Comparison of ENCODE assay signal across 9 mouse cellular contexts in genomic region chr12:80061810-80062209, GRCm38 (mm10). TPM values are rescaled to one million over a fixed set of nuclear protein-coding genes. Genes with fewer than 3 reads are reported as not detected.
DNase-seq lines count a peak whose midpoint lies in the region; ATAC-seq and TF ChIP-seq lines count a peak whose summit lies in the region.
"Had no signal": no experiment of that assay in that cellular context is flagged by ENCODE, and none has a peak within 500 bp of the region (broad histone marks: within the 10 kb centered on the region; RNA-seq: fewer than 3 reads in every experiment).

No protein-coding gene starts in this region.

- no peaks in the 10 kb centered on the region for H3K36me3 ChIP-seq in CH12.LX (replicated peaks in 1 of 2; ENCODE audit: control insufficient read depth in 1 of 2, insufficient read depth in 1 of 2, low read length in 1 of 2)
- no peaks in the 10 kb centered on the region for H3K36me3 ChIP-seq in embryonic facial prominence, embryonic 10.5 days (replicated peaks)
- no peaks in the 10 kb centered on the region for H3K36me3 ChIP-seq in heart, embryonic 12.5 days
- no peaks in the 10 kb centered on the region for H3K36me3 ChIP-seq in limb, embryonic 12.5 days

- no peak overlapping the region for H3K9ac ChIP-seq in CH12.LX (ENCODE audit: insufficient read depth, low read depth)
- no peak overlapping the region for H3K9ac ChIP-seq in heart, embryonic 12.5 days
- H3K9ac ChIP-seq in limb, embryonic 12.5 days (replicated peaks), result no peak overlapping the region

- no peak for DNase-seq in CH12.LX (ENCODE audit: extremely low read depth)
- DNase-seq in embryonic facial prominence, embryonic 10.5 days (ENCODE audit: low spot score), result no peak
- DNase-seq in cerebellum, postnatal 4 days (ENCODE audit: low spot score in 2 of 2), result no peak
- DNase-seq in testis, postnatal 14 days (ENCODE audit: low spot score), result no peak
- no peak for DNase-seq in layer of hippocampus, adult 8-10 months (ENCODE audit: low spot score in 2 of 2)

- 24% methylated on average over 5 of the region's 5 CpGs for WGBS in embryonic facial prominence, embryonic 10.5 days
- WGBS in heart, embryonic 12.5 days, result 3% methylated on average over 5 of the region's 5 CpGs
- 24% methylated on average over 5 of the region's 5 CpGs for WGBS in limb, embryonic 12.5 days

- no peak overlapping the region for H3K4me3 ChIP-seq in CH12.LX (replicated peaks in 1 of 3; ENCODE audit: low read depth in 2 of 3, low read length in 2 of 3, poor library complexity in 1 of 3)
- H3K4me3 ChIP-seq in embryonic facial prominence, embryonic 10.5 days, result peak overlapping the region; percentile 31
- H3K4me3 ChIP-seq in heart, embryonic 12.5 days, result no peak overlapping the region
- no peak overlapping the region for H3K4me3 ChIP-seq in limb, embryonic 12.5 days (replicated peaks)

- no peak overlapping the region for H3K4me2 ChIP-seq in CH12.LX (ENCODE audit: insufficient read depth, low read depth, poor library complexity, severe bottlenecking)
- peak overlapping the region; percentile 33; the same call in 1 of the 2 replicates for H3K4me2 ChIP-seq in heart, embryonic 12.5 days
- peak overlapping the region; percentile 25; the same call in 1 of the 2 replicates for H3K4me2 ChIP-seq in limb, embryonic 12.5 days

- in situ Hi-C loops in CH12.LX (cut with MboI; ENCODE audit: low pct_ligation_motif_present, low pct_unique_long_range_greater_than_20kb, low sequenced_read_pairs), result loop anchor here (5.0 kb wide), 1 partner anchor 55 kb away; no protein-coding TSS in a partner anchor

- no peaks in the 10 kb centered on the region for H3K27me3 ChIP-seq in CH12.LX (replicated peaks)
- H3K27me3 ChIP-seq in embryonic facial prominence, embryonic 10.5 days (replicated peaks; ENCODE audit: low read depth, poor library complexity, severe bottlenecking), result no peaks in the 10 kb centered on the region
- no peaks in the 10 kb centered on the region for H3K27me3 ChIP-seq in heart, embryonic 12.5 days (replicated peaks)
- no peaks in the 10 kb centered on the region for H3K27me3 ChIP-seq in limb, embryonic 12.5 days
- H3K27me3 ChIP-seq: Patski had no signal

- no peak for TF ChIP-seq RAD21 in CH12.LX (IDR thresholded peaks at IDR 0.05; ENCODE audit: low read depth, low read length)

- TF ChIP-seq CTCF in CH12.LX (conservative IDR thresholded peaks at IDR 0.05 in 1 of 2, IDR thresholded peaks at IDR 0.05 in 1 of 2; ENCODE audit: low read depth in 2 of 2, low read length in 2 of 2), result no peak

- H3K4me1 ChIP-seq in CH12.LX (ENCODE audit: control insufficient read depth in 1 of 2, insufficient read depth in 2 of 2), result peaks cover 45 to 97% of the 10 kb centered on the region in 2 experiments
- peaks cover 64% of the 10 kb centered on the region for H3K4me1 ChIP-seq in embryonic facial prominence, embryonic 10.5 days
- peaks cover 55% of the 10 kb centered on the region for H3K4me1 ChIP-seq in heart, embryonic 12.5 days (replicated peaks)
- peaks cover 54% of the 10 kb centered on the region for H3K4me1 ChIP-seq in limb, embryonic 12.5 days (replicated peaks)

- no peak for TF ChIP-seq EP300 in CH12.LX (IDR thresholded peaks at IDR 0.05; ENCODE audit: low read length)

- H3K9me3 ChIP-seq in CH12.LX (replicated peaks; ENCODE audit: low read length), result no peaks in the 10 kb centered on the region
- no peaks in the 10 kb centered on the region for H3K9me3 ChIP-seq in embryonic facial prominence, embryonic 10.5 days
- H3K9me3 ChIP-seq in heart, embryonic 12.5 days (replicated peaks), result no peaks in the 10 kb centered on the region
- H3K9me3 ChIP-seq in limb, embryonic 12.5 days, result no peaks in the 10 kb centered on the region

- peak; percentile 71 for ATAC-seq in heart, embryonic 12.5 days (ENCODE audit: insufficient number of reproducible peaks, low FRiP score)
- no peak for ATAC-seq in limb, embryonic 12.5 days (ENCODE audit: insufficient number of reproducible peaks, insufficient read depth, low FRiP score, low TSS enrichment, low read depth)
- no peak for ATAC-seq in erythroblast, adult 5-6 weeks (replicated peaks; ENCODE audit: low FRiP score, poor library complexity, severe bottlenecking)
- ATAC-seq: Patski had no signal

- peak overlapping the region; percentile 79 for H3K27ac ChIP-seq in CH12.LX (ENCODE audit: insufficient read depth, low read depth)
- H3K27ac ChIP-seq in embryonic facial prominence, embryonic 10.5 days (replicated peaks), result peak overlapping the region; percentile 92
- peak overlapping the region; percentile 92 for H3K27ac ChIP-seq in heart, embryonic 12.5 days (ENCODE audit: poor library complexity, severe bottlenecking)
- peak overlapping the region; percentile 96 for H3K27ac ChIP-seq in limb, embryonic 12.5 days

- dilution Hi-C loops in CH12.LX (cut with MboI; ENCODE audit: extremely low pct_ligation_motif_present, extremely low pct_unique_long_range_greater_than_20kb, low sequenced_read_pairs), result no loop called here

- no peaks in the 10 kb centered on the region for H3K79me2 ChIP-seq in CH12.LX (replicated peaks; ENCODE audit: control insufficient read depth, extremely low read depth, insufficient read depth, poor library complexity, severe bottlenecking)

- no peak for TF ChIP-seq POLR2A in CH12.LX (IDR thresholded peaks at IDR 0.05; ENCODE audit: low read depth, low read length)

TF ChIP-seq in CH12.LX, 34 proteins besides CTCF, POLR2A, EP300 and RAD21:
- no peak for TF ChIP-seq ZMIZ1 (IDR thresholded peaks at IDR 0.05; ENCODE audit: low read depth, low read length)
- TF ChIP-seq JUND (conservative IDR thresholded peaks at IDR 0.05; ENCODE audit: low read depth, low read length), result no peak
- no peak for TF ChIP-seq CHD2 (IDR thresholded peaks at IDR 0.05; ENCODE audit: low read length)
- no peak for TF ChIP-seq MAFK (IDR thresholded peaks at IDR 0.05; ENCODE audit: insufficient replicate concordance, low read length)
- no peak for TF ChIP-seq RCOR1 (conservative IDR thresholded peaks at IDR 0.05; ENCODE audit: low read depth, low read length)
- no peak for TF ChIP-seq MEF2A (IDR thresholded peaks at IDR 0.05; ENCODE audit: borderline replicate concordance, low read depth, low read length)
- no peak for TF ChIP-seq KAT2A (IDR thresholded peaks at IDR 0.05; ENCODE audit: insufficient replicate concordance, low read length)
- no peak for TF ChIP-seq NRF1 (IDR thresholded peaks at IDR 0.05; ENCODE audit: low read depth, low read length)
- TF ChIP-seq ZC3H11A (IDR thresholded peaks at IDR 0.05; ENCODE audit: low read depth, low read length), result no peak
- no peak for TF ChIP-seq CHD1 (IDR thresholded peaks at IDR 0.05; ENCODE audit: low read depth, low read length)
- TF ChIP-seq E2F4 (IDR thresholded peaks at IDR 0.05; ENCODE audit: insufficient replicate concordance, low read depth, low read length), result no peak
- TF ChIP-seq BHLHE40 (IDR thresholded peaks at IDR 0.05; ENCODE audit: low read depth, low read length), result no peak
- TF ChIP-seq MXI1 (IDR thresholded peaks at IDR 0.05; ENCODE audit: low read depth, low read length), result no peak
- TF ChIP-seq SMC3 (IDR thresholded peaks at IDR 0.05; ENCODE audit: low read depth, low read length), result no peak
- TF ChIP-seq IRF4 (IDR thresholded peaks at IDR 0.05; ENCODE audit: low read depth, low read length), result no peak
- no peak for TF ChIP-seq PAX5 (IDR thresholded peaks at IDR 0.05; ENCODE audit: low read length)

RNA-seq across cellular contexts. Expression of gene Zfp36l1, which starts 51.0 kb away (rescaled TPM):
- total RNA-seq in CH12.LX (2012; rRNA removed) (42.3 and 50.7 TPM in 2 replicates), CH12.LX (2014; rRNA removed) (26.2 and 32.7 TPM in 2 replicates)
- 175 and 192 TPM in 2 replicates for polyA plus RNA-seq in CH12.LX (2012; ENCODE audit: insufficient read length, low read depth)
- 114 and 119 TPM in 2 replicates for polyA plus RNA-seq in embryonic facial prominence, embryonic 10.5 days (2016; fragmentation: Nextera tagmentation; extraction: Ambion mirVana)
- polyA plus RNA-seq in heart, embryonic 12.5 days (2016; fragmentation: Nextera tagmentation; extraction: Ambion mirVana), result 98.4 and 101 TPM in 2 replicates
- 80.7 and 89.8 TPM in 2 replicates for polyA plus RNA-seq in limb, embryonic 12.5 days (2016; fragmentation: Nextera tagmentation; extraction: Ambion mirVana)
- total RNA-seq in erythroblast, adult 5-6 weeks (2015; ENCODE audit: low replicate concordance), result 8.8 and 12.7 TPM in 2 replicates
- 4.0 and 4.3 TPM in 2 replicates for total RNA-seq in erythroblast, adult 5-6 weeks (2017; ENCODE audit: low replicate concordance)
- total RNA-seq in layer of hippocampus, adult 8-10 months (2022), result 10 to 100 TPM; 35.0 to 47.6 (median 42.9) TPM
